Mouse (Mus musculus) hindbrain, embryonic 11.5 days (tissue): ENCODE results near the gene Keap1. TPM values are rescaled to one million over a fixed set of nuclear protein-coding genes. Genes with fewer than 3 reads are reported as not detected.

Experiments used
- ATAC-seq: fragments of 200-750 bp; cut with Nextera tagmentation; 2 replicates; pipeline ENCODE4 v1.8.0; 2017; ENCODE audit warnings: mild to moderate bottlenecking, moderate TSS enrichment, moderate library complexity; ENCODE audit not compliant: low FRiP score
- DNase-seq: peaks from one replicate; pipeline ENCODE4 v3.0.0-alpha.2; 2015; ENCODE audit warnings: low spot score
- H3K27ac ChIP-seq: fragments of 300-500 bp; sonication (generic); 2 replicates; pipeline ENCODE4 v1.5.1; 2014; ENCODE audit warnings: mild to moderate bottlenecking, low read depth, low read length
- H3K27me3 ChIP-seq: fragments of 300-500 bp; sonication (generic); 2 replicates; pipeline ENCODE4 v1.6.1; 2014; ENCODE audit warnings: mild to moderate bottlenecking, low read length, moderate library complexity, mixed read lengths; ENCODE audit not compliant: control insufficient read depth, insufficient read depth
- H3K36me3 ChIP-seq: fragments of 300-500 bp; sonication (generic); 2 replicates; pipeline ENCODE4 v1.6.1; 2014; ENCODE audit warnings: mild to moderate bottlenecking, low read length, moderate library complexity, mixed read lengths; ENCODE audit not compliant: control insufficient read depth, insufficient read depth
- H3K4me1 ChIP-seq: fragments of 300-500 bp; sonication (generic); replicated peaks from 2 replicates; pipeline ENCODE4 v1.6.1; 2014; ENCODE audit warnings: low read length, mixed read lengths; ENCODE audit not compliant: control insufficient read depth, insufficient read depth
- H3K4me2 ChIP-seq: fragments of 300-500 bp; sonication (generic); replicated peaks from 2 replicates; pipeline ENCODE4 v1.6.1; 2014; ENCODE audit warnings: mild to moderate bottlenecking, low read depth, low read length
- H3K4me3 ChIP-seq: fragments of 300-500 bp; sonication (generic); 2 replicates; pipeline ENCODE4 v1.5.1; 2014; ENCODE audit warnings: low read depth, low read length
- H3K9ac ChIP-seq: fragments of 300-500 bp; sonication (generic); 2 replicates; pipeline ENCODE4 v1.6.1; 2014; ENCODE audit warnings: low read depth, low read length
- H3K9me3 ChIP-seq: fragments of 300-500 bp; sonication (generic); 2 replicates; pipeline ENCODE4 v1.6.1; 2016; ENCODE audit warnings: low read length; ENCODE audit not compliant: control insufficient read depth
- WGBS: fragments of 180-500 bp; shearing (Covaris S2); extraction: QIAGEN DNeasy Blood & Tissue Kit; methylation state at CpG from one replicate; pipeline ENCODE4 v1.1.7; 2014; 5-methylcytosine and 5-hydroxymethylcytosine counted together
- polyA plus RNA-seq: library from polyadenylated mRNA; unstranded; fragments of >200 nt; fragmentation: Nextera tagmentation; extraction: Ambion mirVana; gene quantifications from 2 replicates; pipeline ENCODE4 v1.2.1, GENCODE M21; 2014

Gene Keap1
- 23.6 and 23.7 TPM in 2 replicates for polyA plus RNA-seq

GRCm38 (mm10) chr9:21238733-21239464, at the start of gene Keap1:
TSS of gene Keap1 (minus strand) at chr9:21239361.
- Histone ChIP-seq H3K27me3 (peaks cover 19% of the 10 kb centered on the region), H3K9me3 (no peaks in the 10 kb centered on the region), H3K4me3 (peak within 1 kb of the TSS; percentile 91), H3K4me2 (peak within 1 kb of the TSS; percentile 68), H3K27ac (peak within 1 kb of the TSS; percentile 86), H3K9ac (peak within 1 kb of the TSS; percentile 98), H3K4me1 (peaks cover 7% of the 10 kb centered on the region), H3K36me3 (no peaks in the 10 kb centered on the region)
- peak; percentile 90 for ATAC-seq
- DNase-seq: peak; percentile 89
- WGBS: under 1% methylated on average over 56 of the region's 90 CpGs

DNA sequence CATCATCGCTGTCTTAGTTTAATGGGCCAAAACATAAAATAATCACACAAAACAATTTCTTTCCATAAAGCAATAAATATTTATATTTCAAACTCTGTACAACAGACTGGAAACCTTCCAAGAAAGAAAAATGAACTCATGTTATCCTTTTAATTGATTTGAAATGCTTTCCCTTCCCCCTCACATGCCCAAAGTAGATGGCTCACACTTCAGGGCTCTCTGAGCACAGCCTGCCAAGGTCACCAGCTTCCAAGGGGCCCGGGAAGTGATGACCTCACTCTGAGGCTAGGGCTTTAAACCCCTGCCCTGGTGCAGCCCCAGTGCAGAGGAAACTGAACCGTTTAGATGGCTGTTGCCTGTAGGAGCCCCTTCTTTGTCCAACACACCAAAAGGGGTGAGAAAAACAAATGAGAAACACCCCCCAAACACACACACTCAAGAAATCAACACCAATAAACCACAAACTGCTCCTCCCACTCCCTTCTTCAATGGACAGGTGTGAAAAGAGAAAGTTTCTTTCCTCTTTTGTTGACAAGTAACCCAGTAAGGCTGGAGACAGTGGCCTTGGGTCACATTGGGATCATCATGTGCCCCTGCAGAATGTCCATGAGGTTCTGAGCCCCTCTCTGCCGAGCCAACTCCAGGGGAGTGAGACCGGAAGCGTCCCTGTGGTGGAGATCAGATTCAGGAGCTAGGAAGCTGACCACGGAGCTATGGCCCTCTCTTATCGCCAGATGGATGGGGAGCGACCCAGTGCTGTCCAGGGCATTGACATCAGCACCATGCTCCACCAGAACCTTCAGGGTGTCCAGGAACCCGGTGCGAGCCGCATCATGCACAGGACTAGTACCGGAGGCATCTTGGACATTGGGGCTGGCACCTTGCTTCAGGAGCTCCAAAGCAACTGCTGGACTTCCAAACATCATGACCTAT, 49.5 kb upstream of the Keap1 start:
- DNase-seq: no peak
- Histone ChIP-seq H3K4me3 (peak overlapping the region; percentile 80), H3K27me3 (no peaks in the 10 kb centered on the region), H3K4me1 (peaks cover 8% of the 10 kb centered on the region), H3K4me2 (peak overlapping the region; percentile 80), H3K9ac (0 out of 2 replicates have a peak overlapping the region, but pooled peaks have one; percentile 78), H3K9me3 (no peaks in the 10 kb centered on the region), H3K27ac (peak overlapping the region; percentile 77), H3K36me3 (peaks cover 5% of the 10 kb centered on the region)
- 84% methylated on average over 13 of the region's 13 CpGs for WGBS
- ATAC-seq: no peak

DNA sequence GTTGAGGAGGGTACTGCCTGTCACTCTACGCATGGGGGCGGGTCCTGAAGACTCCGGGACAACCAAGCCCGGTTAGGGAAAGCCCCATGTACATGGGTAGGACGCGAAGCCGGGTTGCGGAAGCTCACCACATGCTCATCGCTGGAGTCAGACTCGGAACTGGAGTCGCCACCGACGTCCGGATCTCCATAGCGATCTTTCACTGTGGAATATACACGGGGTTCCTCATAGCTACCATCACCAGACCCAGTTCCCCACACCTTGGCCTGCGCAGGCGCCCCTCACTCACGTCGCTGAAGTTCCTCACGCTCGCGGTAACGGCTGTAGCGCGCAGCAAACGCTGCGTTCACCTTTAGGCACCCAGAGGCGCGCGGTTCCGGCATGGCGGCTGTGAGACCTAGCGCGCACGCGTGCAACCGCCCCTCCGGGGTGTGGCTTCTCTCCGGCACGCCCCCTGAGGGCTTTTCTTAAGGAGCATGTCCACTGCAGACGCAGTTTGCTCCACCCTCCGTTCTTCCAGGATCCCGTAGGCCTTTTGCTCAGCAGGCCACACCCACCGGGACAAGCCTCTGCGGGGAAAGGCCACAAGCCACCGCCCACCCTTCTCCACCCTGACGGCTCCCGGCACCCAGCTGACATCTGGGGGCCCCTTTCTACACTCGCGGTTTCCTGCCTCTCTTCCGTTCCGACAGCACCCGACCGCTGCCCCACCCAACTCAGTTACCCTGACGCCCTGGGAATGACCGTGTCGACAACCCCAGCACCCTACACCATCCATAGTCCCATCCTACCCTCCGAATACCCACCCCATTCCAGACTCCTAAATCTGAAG, 48.6 kb upstream of the Keap1 start, which contains the start of gene Kri1:
Gene Kri1 (minus strand): TSS at position 399 of the 832 bp plus-strand sequence.
- Histone ChIP-seq H3K9ac (peak within 1 kb of the TSS; percentile 78), H3K4me1 (peaks cover 8% of the 10 kb centered on the region), H3K36me3 (peaks cover 5% of the 10 kb centered on the region), H3K4me3 (peak within 1 kb of the TSS; percentile 80), H3K4me2 (peak within 1 kb of the TSS; percentile 80), H3K27ac (peak within 1 kb of the TSS; percentile 77), H3K27me3 (no peaks in the 10 kb centered on the region), H3K9me3 (no peaks in the 10 kb centered on the region)
- DNase-seq (peak; percentile 97), ATAC-seq (peak; percentile 72)
- 1% methylated on average over 58 of the region's 59 CpGs for WGBS

DNA sequence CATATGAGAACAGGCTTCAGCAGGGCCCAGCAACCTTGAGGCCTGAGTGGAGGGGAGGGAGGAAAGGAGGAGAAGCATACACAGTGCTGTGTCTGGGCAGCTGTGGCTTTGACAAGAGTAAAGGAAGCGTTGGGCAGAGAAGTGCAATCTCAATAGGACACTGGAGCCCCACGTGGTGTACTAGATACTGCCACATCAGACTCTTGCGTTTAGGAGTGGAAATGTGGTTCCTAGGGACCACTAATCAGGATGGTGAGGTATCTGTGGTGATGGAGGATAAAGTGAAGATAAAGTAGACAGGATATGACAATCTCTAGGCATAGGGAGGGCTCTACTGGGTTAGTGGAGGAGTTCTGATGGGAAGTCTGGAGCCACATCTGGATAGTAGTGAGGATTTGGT, 47.6 kb upstream of the Keap1 start:
- H3K9ac ChIP-seq: peak overlapping the region; percentile 78; the same call in 1 of the 2 replicates
- peak overlapping the region; percentile 80 for H3K4me3 ChIP-seq
- 72% methylated on average over 3 of the region's 3 CpGs for WGBS
- H3K36me3 ChIP-seq: peaks cover 8% of the 10 kb centered on the region
- peaks cover 8% of the 10 kb centered on the region for H3K4me1 ChIP-seq
- peak overlapping the region; percentile 80 for H3K4me2 ChIP-seq
- no peak overlapping the region for H3K27ac ChIP-seq
- ATAC-seq (no peak), DNase-seq (no peak)
- no peaks in the 10 kb centered on the region for H3K9me3 ChIP-seq
- no peaks in the 10 kb centered on the region for H3K27me3 ChIP-seq

GRCm38 (mm10) chr9:21283994-21284393, 44.8 kb upstream of the Keap1 start:
- no peaks in the 10 kb centered on the region for H3K9me3 ChIP-seq
- DNase-seq (no peak), ATAC-seq (no peak)
- 89% methylated on average over 3 of the region's 3 CpGs for WGBS
- H3K27me3 ChIP-seq: no peaks in the 10 kb centered on the region
- H3K27ac ChIP-seq: no peak overlapping the region
- H3K4me3 ChIP-seq: no peak overlapping the region
- H3K9ac ChIP-seq: no peak overlapping the region
- peaks cover 15% of the 10 kb centered on the region for H3K36me3 ChIP-seq
- H3K4me1 ChIP-seq: peaks cover 4% of the 10 kb centered on the region; the same call in 1 of the 2 replicates
- no peak overlapping the region for H3K4me2 ChIP-seq

GRCm38 (mm10) chr9:21283591-21283990, 44.4 kb upstream of the Keap1 start:
- no peak overlapping the region for H3K4me2 ChIP-seq
- 94% methylated on average over 5 of the region's 5 CpGs for WGBS
- H3K9ac ChIP-seq: no peak overlapping the region
- no peaks in the 10 kb centered on the region for H3K27me3 ChIP-seq
- peaks cover 15% of the 10 kb centered on the region for H3K36me3 ChIP-seq
- H3K4me3 ChIP-seq: no peak overlapping the region
- no peaks in the 10 kb centered on the region for H3K9me3 ChIP-seq
- no peak for ATAC-seq
- H3K4me1 ChIP-seq: peaks cover 4% of the 10 kb centered on the region; the same call in 1 of the 2 replicates
- H3K27ac ChIP-seq: no peak overlapping the region
- no peak for DNase-seq

DNA sequence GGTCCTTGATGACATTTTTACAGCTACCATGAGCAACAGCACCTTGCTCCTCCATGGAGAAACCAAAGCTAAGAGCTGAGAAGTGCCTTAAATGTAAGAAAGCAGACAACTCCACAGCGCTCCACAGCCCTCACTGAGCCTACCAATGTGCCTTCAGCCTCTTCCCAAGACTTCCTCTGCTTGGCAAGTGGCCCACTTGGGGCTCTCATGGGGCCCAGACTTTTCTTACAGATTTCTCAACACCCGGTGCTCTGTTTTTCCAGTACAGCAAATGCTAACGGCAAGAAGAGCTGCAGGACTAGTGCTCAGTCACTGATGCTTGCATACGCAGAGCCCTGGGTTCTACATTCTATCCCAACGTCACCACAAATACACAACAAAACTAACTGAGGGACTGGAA, 38.6 kb upstream of the Keap1 start:
- H3K4me3 ChIP-seq: no peak overlapping the region
- ATAC-seq (no peak), DNase-seq (no peak)
- H3K4me1 ChIP-seq: no peaks in the 10 kb centered on the region
- H3K9me3 ChIP-seq: no peaks in the 10 kb centered on the region
- no peak overlapping the region for H3K27ac ChIP-seq
- WGBS: 94% methylated on average over 5 of the region's 5 CpGs
- peaks cover 23% of the 10 kb centered on the region for H3K36me3 ChIP-seq
- no peaks in the 10 kb centered on the region for H3K27me3 ChIP-seq
- no peak overlapping the region for H3K4me2 ChIP-seq
- no peak overlapping the region for H3K9ac ChIP-seq

- Histone ChIP-seq H3K9me3 (no peaks in the 10 kb centered on the region), H3K4me2 (no peak overlapping the region), H3K36me3 (peaks cover 21% of the 10 kb centered on the region), H3K4me3 (no peak overlapping the region), H3K27me3 (no peaks in the 10 kb centered on the region), H3K4me1 (no peaks in the 10 kb centered on the region), H3K9ac (no peak overlapping the region), H3K27ac (no peak overlapping the region)
- no peak for ATAC-seq
- no peak for DNase-seq
- 92% methylated on average over 8 of the region's 8 CpGs for WGBS
Measured at GRCm38 (mm10) chr9:21276307-21276706, 37.1 kb upstream of the Keap1 start.
